Mouse (Mus musculus): ENCODE measurements around the gene 4921507P07Rik. TPM values are rescaled to one million over a fixed set of nuclear protein-coding genes. Genes with fewer than 3 reads are reported as not detected.
"Not testable (repeated sequence)": the region's sequence is repeated elsewhere in the genome, so short reads cannot be mapped to it uniquely, and the experiment has no call there.

Gene 4921507P07Rik
- 0.24 and 0.51 TPM in 2 replicates for polyA plus RNA-seq (2016; fragmentation: Nextera tagmentation; extraction: Ambion mirVana)

GRCm38 (mm10) chr6:50596301-50597211 lies at the start of gene 4921507P07Rik:
4921507P07Rik (minus strand) TSS chr6:50596632.
- Histone ChIP-seq H3K4me3 (peak within 1 kb of the TSS; percentile 60), H3K4me1 (peaks cover 22% of the 10 kb centered on the region), H3K36me3 (no peaks in the 10 kb centered on the region), H3K9me3 (replicated peaks) (no peaks in the 10 kb centered on the region), H3K27ac (peak within 1 kb of the TSS; percentile 81), H3K27me3 (ENCODE audit: low read depth, poor library complexity, severe bottlenecking) (peaks cover 22% of the 10 kb centered on the region)
- under 1% methylated on average over 58 of the region's 62 CpGs for WGBS
- DNase-seq (ENCODE audit: low spot score), result peak; percentile 91

- WGBS, result 87% methylated on average over 3 of the region's 3 CpGs
These were observed 48.3 kb upstream of the 4921507P07Rik start for GRCm38 (mm10) chr6:50644701-50645100.

GRCm38 (mm10) chr6:50641898-50642297 lies 45.5 kb upstream of the 4921507P07Rik start:
- Histone ChIP-seq H3K9me3 (replicated peaks) (no peaks in the 10 kb centered on the region), H3K4me1 (peaks cover 37% of the 10 kb centered on the region), H3K27ac (no peak overlapping the region), H3K36me3 (no peaks in the 10 kb centered on the region), H3K27me3 (ENCODE audit: low read depth, poor library complexity, severe bottlenecking) (no peaks in the 10 kb centered on the region), H3K4me3 (no peak overlapping the region)
- 61% methylated on average over 5 of the region's 5 CpGs for WGBS
- peak; percentile 53 for DNase-seq (ENCODE audit: low spot score)

More at GRCm38 (mm10) chr6:50644701-50645100, 48.3 kb upstream of the 4921507P07Rik start:
- no peak overlapping the region for H3K27ac ChIP-seq
- H3K36me3 ChIP-seq, result no peaks in the 10 kb centered on the region
- DNase-seq (ENCODE audit: low spot score), result no peak
- peaks cover 43% of the 10 kb centered on the region for H3K4me1 ChIP-seq
- no peak overlapping the region for H3K4me3 ChIP-seq
- no peaks in the 10 kb centered on the region for H3K27me3 ChIP-seq (ENCODE audit: low read depth, poor library complexity, severe bottlenecking)
- H3K9me3 ChIP-seq (replicated peaks), result no peaks in the 10 kb centered on the region

- Histone ChIP-seq H3K4me1 (peaks cover 31% of the 10 kb centered on the region), H3K4me3 (no peak overlapping the region), H3K9me3 (replicated peaks) (no peaks in the 10 kb centered on the region), H3K27ac (no peak overlapping the region), H3K36me3 (no peaks in the 10 kb centered on the region), H3K27me3 (ENCODE audit: low read depth, poor library complexity, severe bottlenecking) (no peaks in the 10 kb centered on the region)
- WGBS, result 84% methylated on average over 4 of the region's 4 CpGs
- DNase-seq (ENCODE audit: low spot score), result no peak
These were observed 43.9 kb upstream of the 4921507P07Rik start for GRCm38 (mm10) chr6:50640377-50640776.

GRCm38 (mm10) chr6:50639656-50640055 lies 43.2 kb upstream of the 4921507P07Rik start:
- H3K27me3 ChIP-seq (ENCODE audit: low read depth, poor library complexity, severe bottlenecking), result no peaks in the 10 kb centered on the region
- no peak overlapping the region for H3K4me3 ChIP-seq
- DNase-seq (ENCODE audit: low spot score), result no peak
- WGBS, result 48% methylated on average over 2 of the region's 2 CpGs
- H3K4me1 ChIP-seq, result peaks cover 31% of the 10 kb centered on the region
- no peaks in the 10 kb centered on the region for H3K9me3 ChIP-seq (replicated peaks)
- H3K27ac ChIP-seq, result no peak overlapping the region
- no peaks in the 10 kb centered on the region for H3K36me3 ChIP-seq

- H3K9me3 ChIP-seq (replicated peaks); H3K36me3 ChIP-seq; H3K27ac ChIP-seq; H3K4me3 ChIP-seq; DNase-seq (ENCODE audit: low spot score); H3K4me1 ChIP-seq; H3K27me3 ChIP-seq (ENCODE audit: low read depth, poor library complexity, severe bottlenecking): not testable (repeated sequence)
- WGBS, result 73% methylated on average over 2 of the region's 2 CpGs
These were observed 29.7 kb upstream of the 4921507P07Rik start for GRCm38 (mm10) chr6:50626170-50626569.

- H3K9me3 ChIP-seq (replicated peaks); DNase-seq (ENCODE audit: low spot score); H3K27ac ChIP-seq; H3K27me3 ChIP-seq (ENCODE audit: low read depth, poor library complexity, severe bottlenecking); H3K36me3 ChIP-seq; H3K4me1 ChIP-seq; H3K4me3 ChIP-seq: not testable (repeated sequence)
- WGBS, result 76% methylated on average over 1 of the region's 1 CpGs
These were observed 21.8 kb upstream of the 4921507P07Rik start for GRCm38 (mm10) chr6:50618273-50618672.

GRCm38 (mm10) chr6:50601620-50602019 lies 5.2 kb upstream of the 4921507P07Rik start:
- WGBS, result 36% methylated on average over 4 of the region's 4 CpGs
- H3K27ac ChIP-seq, result no peak overlapping the region
- no peaks in the 10 kb centered on the region for H3K9me3 ChIP-seq (replicated peaks)
- H3K27me3 ChIP-seq (ENCODE audit: low read depth, poor library complexity, severe bottlenecking), result 0 out of 2 replicates have a peak, but pooled peaks cover 5% of the 10 kb centered on the region
- H3K4me3 ChIP-seq, result no peak overlapping the region
- DNase-seq (ENCODE audit: low spot score), result peak; percentile 78
- H3K4me1 ChIP-seq, result peaks cover 15% of the 10 kb centered on the region
- H3K36me3 ChIP-seq, result no peaks in the 10 kb centered on the region

- Histone ChIP-seq H3K4me1 (peaks cover 22% of the 10 kb centered on the region), H3K36me3 (no peaks in the 10 kb centered on the region), H3K4me3 (no peak overlapping the region), H3K27me3 (ENCODE audit: low read depth, poor library complexity, severe bottlenecking) (peaks cover 22% of the 10 kb centered on the region), H3K27ac (no peak overlapping the region), H3K9me3 (replicated peaks) (no peaks in the 10 kb centered on the region)
- DNase-seq (ENCODE audit: low spot score), result no peak
- WGBS, result 81% methylated on average over 5 of the region's 5 CpGs
These were observed 2.1 kb upstream of the 4921507P07Rik start for GRCm38 (mm10) chr6:50598560-50598959.

- 85% methylated on average over 2 of the region's 2 CpGs for WGBS
- Histone ChIP-seq H3K27ac (no peak overlapping the region), H3K9me3 (replicated peaks) (no peaks in the 10 kb centered on the region), H3K4me1 (peaks cover 22% of the 10 kb centered on the region), H3K36me3 (no peaks in the 10 kb centered on the region), H3K4me3 (no peak overlapping the region), H3K27me3 (ENCODE audit: low read depth, poor library complexity, severe bottlenecking) (peaks cover 21% of the 10 kb centered on the region)
- DNase-seq (ENCODE audit: low spot score), result no peak
These were observed 2.1 kb downstream of the 4921507P07Rik start for GRCm38 (mm10) chr6:50594372-50594771.

- no peaks in the 10 kb centered on the region for H3K36me3 ChIP-seq
- H3K27ac ChIP-seq, result no peak overlapping the region
- no peak overlapping the region for H3K4me3 ChIP-seq
- peaks cover 19% of the 10 kb centered on the region for H3K4me1 ChIP-seq
- peaks cover 17% of the 10 kb centered on the region for H3K27me3 ChIP-seq (ENCODE audit: low read depth, poor library complexity, severe bottlenecking)
- DNase-seq (ENCODE audit: low spot score), result no peak
- WGBS, result 74% methylated on average over 10 of the region's 10 CpGs
- H3K9me3 ChIP-seq (replicated peaks), result no peaks in the 10 kb centered on the region
These were observed 3.0 kb downstream of the 4921507P07Rik start for GRCm38 (mm10) chr6:50593334-50593845.

- 97% methylated on average over 3 of the region's 3 CpGs for WGBS
- DNase-seq (ENCODE audit: low spot score), result no peak
- Histone ChIP-seq H3K27ac (no peak overlapping the region), H3K27me3 (ENCODE audit: low read depth, poor library complexity, severe bottlenecking) (peaks cover 6% of the 10 kb centered on the region), H3K4me3 (no peak overlapping the region), H3K4me1 (peaks cover 7% of the 10 kb centered on the region; the same call in 1 of the 2 replicates), H3K36me3 (no peaks in the 10 kb centered on the region), H3K9me3 (replicated peaks) (no peaks in the 10 kb centered on the region)
These were observed 6.2 kb downstream of the 4921507P07Rik start for GRCm38 (mm10) chr6:50590234-50590633.

GRCm38 (mm10) chr6:50588251-50588650 lies 8.2 kb downstream of the 4921507P07Rik start:
- DNase-seq (ENCODE audit: low spot score), result no peak
- Histone ChIP-seq H3K4me1 (peaks cover 8% of the 10 kb centered on the region; the same call in 1 of the 2 replicates), H3K9me3 (replicated peaks) (no peaks in the 10 kb centered on the region), H3K4me3 (no peak overlapping the region), H3K27me3 (ENCODE audit: low read depth, poor library complexity, severe bottlenecking) (no peaks in the 10 kb centered on the region), H3K27ac (no peak overlapping the region), H3K36me3 (no peaks in the 10 kb centered on the region)
- 91% methylated on average over 1 of the region's 1 CpGs for WGBS
